In the genomic region with DNA sequence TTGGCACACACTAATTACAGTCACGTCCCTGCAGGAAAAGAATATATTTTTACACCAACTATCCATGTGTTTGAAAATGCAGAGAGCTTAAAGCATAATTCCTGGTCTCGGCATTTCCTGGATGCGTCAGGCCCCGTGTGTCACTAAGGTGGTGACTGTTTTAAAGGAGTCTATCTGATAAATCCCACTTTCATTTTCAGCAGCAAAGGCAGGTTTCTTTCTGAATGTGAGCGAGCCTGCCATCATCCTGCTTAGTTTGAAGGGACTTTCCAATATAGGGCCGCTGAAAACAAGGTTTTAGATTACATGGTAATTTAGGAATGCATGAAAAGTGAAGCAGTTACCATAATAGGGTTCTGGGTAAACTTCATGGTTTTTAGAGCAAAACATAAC, we compare ENCODE assay signal across 8 mouse cellular contexts.
DNase-seq lines count a peak whose midpoint lies in the region; ATAC-seq and TF ChIP-seq lines count a peak whose summit lies in the region.

No protein-coding gene starts in this region.

- no peaks in the 10 kb centered on the region for H3K27me3 ChIP-seq in liver, postnatal 0 days (ENCODE audit: insufficient read depth, low read length)
- no peaks in the 10 kb centered on the region for H3K27me3 ChIP-seq in embryonic facial prominence, embryonic 14.5 days (replicated peaks; ENCODE audit: control insufficient read depth, insufficient read depth, low read length)
- H3K27me3 ChIP-seq in neural tube, embryonic 14.5 days (ENCODE audit: control insufficient read depth, insufficient read depth, low read length) = no peaks in the 10 kb centered on the region

- no peaks in the 10 kb centered on the region for H3K9me3 ChIP-seq in liver, postnatal 0 days (ENCODE audit: low read length)
- H3K9me3 ChIP-seq in embryonic facial prominence, embryonic 14.5 days (ENCODE audit: control insufficient read depth, low read length) = no peaks in the 10 kb centered on the region
- H3K9me3 ChIP-seq in neural tube, embryonic 14.5 days (ENCODE audit: control insufficient read depth, low read length) = no peaks in the 10 kb centered on the region

- TF ChIP-seq EP300 in liver, postnatal 0 days (IDR thresholded peaks at IDR 0.05; ENCODE audit: low read depth) = no peak

- TF ChIP-seq CTCF in liver, postnatal 0 days (IDR thresholded peaks at IDR 0.05; ENCODE audit: low read depth) = no peak

- H3K4me2 ChIP-seq in liver, postnatal 0 days (ENCODE audit: low read depth, low read length) = no peak overlapping the region
- peak overlapping the region; percentile 35 for H3K4me2 ChIP-seq in embryonic facial prominence, embryonic 14.5 days (ENCODE audit: low read depth, low read length)
- H3K4me2 ChIP-seq in neural tube, embryonic 14.5 days (ENCODE audit: low read depth, low read length) = peak overlapping the region; percentile 25; the same call in 1 of the 2 replicates

- intact Hi-C loops in left cerebral cortex, postnatal 4 days (cut with DNase I) = no loop called here

- ATAC-seq in liver, postnatal 0 days = no peak
- ATAC-seq in embryonic facial prominence, embryonic 14.5 days (ENCODE audit: low read depth) = peak; percentile 26; the same call in 1 of the 2 replicates
- no peak for ATAC-seq in neural tube, embryonic 14.5 days (ENCODE audit: low read depth)

- no peak for DNase-seq in liver, postnatal 0 days
- DNase-seq in liver = no peak
- peak; percentile 68 for DNase-seq in embryonic facial prominence, embryonic 14.5 days (ENCODE audit: low spot score)
- peak; percentile 74 for DNase-seq in induced T-regulatory cell, adult 2 months (ENCODE audit: low read depth)
- DNase-seq in spleen, postnatal 10 days (ENCODE audit: low spot score in 2 of 2) = no peak
- no peak for DNase-seq in left cerebral cortex, postnatal 4 days
- no peak for DNase-seq in right cerebral cortex, postnatal 14 days

- H3K4me1 ChIP-seq in liver, postnatal 0 days (ENCODE audit: insufficient read depth) = peaks cover 4% of the 10 kb centered on the region; the same call in 1 of the 2 replicates
- H3K4me1 ChIP-seq in embryonic facial prominence, embryonic 14.5 days (ENCODE audit: control insufficient read depth, insufficient read depth, low read length) = 0 out of 2 replicates have a peak, but pooled peaks cover 3% of the 10 kb centered on the region
- peaks cover 11% of the 10 kb centered on the region for H3K4me1 ChIP-seq in neural tube, embryonic 14.5 days (ENCODE audit: control insufficient read depth, insufficient read depth, low read length)

- no peak overlapping the region for H3K9ac ChIP-seq in liver, postnatal 0 days (replicated peaks)
- no peak overlapping the region for H3K9ac ChIP-seq in embryonic facial prominence, embryonic 14.5 days (ENCODE audit: low read depth, low read length)
- no peak overlapping the region for H3K9ac ChIP-seq in neural tube, embryonic 14.5 days (replicated peaks; ENCODE audit: low read depth, low read length)

- no peak overlapping the region for H3K4me3 ChIP-seq in liver, postnatal 0 days (ENCODE audit: low read depth, low read length)
- peak overlapping the region; percentile 1; the same call in 1 of the 2 replicates for H3K4me3 ChIP-seq in embryonic facial prominence, embryonic 14.5 days (ENCODE audit: low read depth, low read length)
- H3K4me3 ChIP-seq in neural tube, embryonic 14.5 days (ENCODE audit: low read depth, low read length) = no peak overlapping the region

- WGBS in liver, postnatal 0 days (ENCODE audit: insufficient replicate concordance) = 64% methylated on average over 6 of the region's 6 CpGs
- 8% methylated on average over 6 of the region's 6 CpGs for WGBS in embryonic facial prominence, embryonic 14.5 days
- WGBS in neural tube, embryonic 14.5 days = 14% methylated on average over 6 of the region's 6 CpGs

- H3K36me3 ChIP-seq in liver, postnatal 0 days (replicated peaks; ENCODE audit: insufficient read depth, low read length) = no peaks in the 10 kb centered on the region
- H3K36me3 ChIP-seq in embryonic facial prominence, embryonic 14.5 days (ENCODE audit: control insufficient read depth, insufficient read depth, low read length) = no peaks in the 10 kb centered on the region
- H3K36me3 ChIP-seq in neural tube, embryonic 14.5 days (ENCODE audit: control insufficient read depth, insufficient read depth, low read length) = no peaks in the 10 kb centered on the region

- 0 out of 2 replicates have a peak overlapping the region, but pooled peaks have one; percentile 77 for H3K27ac ChIP-seq in liver, postnatal 0 days (ENCODE audit: low read depth)
- peak overlapping the region; percentile 79 for H3K27ac ChIP-seq in embryonic facial prominence, embryonic 14.5 days (replicated peaks; ENCODE audit: low read depth, low read length)
- H3K27ac ChIP-seq in neural tube, embryonic 14.5 days (ENCODE audit: low read depth, low read length) = no peak overlapping the region; the same call in 1 of the 2 replicates

Comparison
In these comparisons a context has a peak if more than half of its experiments do, and no peak if none do; other contexts are left out.
1. DNase-seq: peak in embryonic facial prominence, embryonic 14.5 days (single experiment) and induced T-regulatory cell, adult 2 months (single experiment); none in liver, postnatal 0 days (single experiment), liver (single experiment), spleen, postnatal 10 days (0 of 2), left cerebral cortex, postnatal 4 days (single experiment) and right cerebral cortex, postnatal 14 days (single experiment).